Mouse (Mus musculus) bone marrow, adult 2 months (tissue): ENCODE results near the gene Usp48.

ENCODE experiments used
- CTCF ChIP-seq: fragments of 200-500 bp; IDR thresholded peaks from 2 replicates; pipeline ENCODE4 v1.5.1; 2011; ENCODE audit warnings: low read length, control low read depth; ENCODE audit not compliant: control insufficient read depth, insufficient read depth
- POLR2A ChIP-seq: fragments of 200-500 bp; IDR thresholded peaks from 2 replicates; pipeline ENCODE4 v1.6.1; 2011; ENCODE audit warnings: low read depth, mild to moderate bottlenecking, control low read depth, low read length, borderline replicate concordance; ENCODE audit not compliant: control insufficient read depth

- TF ChIP-seq CTCF (no peak), POLR2A (no peak)
Observed at GRCm38 (mm10) chr4:137677906-137678305, 84.4 kb downstream of the Usp48 start.
